Mouse (Mus musculus) ES-E14 (cell line): ENCODE results near the gene Fhad1. TPM values are rescaled to one million over a fixed set of nuclear protein-coding genes. Genes with fewer than 3 reads are reported as not detected.

Source experiments
- DNase-seq: peaks from one replicate; pipeline ENCODE4 v3.0.0-alpha.2; 2013; ENCODE audit warnings: low read depth, low spot score
- H3K27ac ChIP-seq: 2 replicates; pipeline ENCODE4 v1.5.1; 2012; ENCODE audit warnings: low read depth, mild to moderate bottlenecking, low read length, moderate library complexity, mixed read lengths; ENCODE audit not compliant: poor library complexity, insufficient read depth, severe bottlenecking
- H3K36me3 ChIP-seq: 2 replicates; pipeline ENCODE4 v1.6.1; 2012; ENCODE audit warnings: mild to moderate bottlenecking, low read length, moderate library complexity, mixed read lengths; ENCODE audit not compliant: control insufficient read depth, poor library complexity, insufficient read depth, severe bottlenecking
- H3K4me1 ChIP-seq, 2 experiments: fragments of 150-350 bp in 1 of 2; sonication (generic) in 1 of 2; 2 replicates each; pipeline ENCODE4 v1.6.1; 2012; ENCODE audit warnings: low read length in 2 of 2, mild to moderate bottlenecking in 1 of 2, mixed read lengths in 1 of 2; ENCODE audit not compliant: control insufficient read depth in 2 of 2, insufficient read depth in 2 of 2, poor library complexity in 1 of 2
- H3K4me3 ChIP-seq, 2 experiments: fragments of 150-350 bp in 1 of 2; sonication (generic) in 1 of 2; 2 replicates each; pipeline ENCODE4 v1.5.1; 2012; ENCODE audit warnings: low read length in 2 of 2, low read depth in 1 of 2, mild to moderate bottlenecking in 1 of 2, mixed read lengths in 1 of 2; ENCODE audit not compliant: insufficient read depth in 1 of 2, poor library complexity in 1 of 2, severe bottlenecking in 1 of 2
- H3K9ac ChIP-seq: 2 replicates; pipeline ENCODE4 v1.6.1; 2012; ENCODE audit warnings: low read depth, mild to moderate bottlenecking, low read length, mixed read lengths; ENCODE audit not compliant: poor library complexity, insufficient read depth, severe bottlenecking
- H3K9me3 ChIP-seq: fragments of 150-350 bp; sonication (generic); 2 replicates; pipeline ENCODE4 v1.6.1; 2012; ENCODE audit warnings: low read depth, mild to moderate bottlenecking, low read length; ENCODE audit not compliant: control insufficient read depth, insufficient read depth
- CHD2 ChIP-seq: IDR thresholded peaks from 2 replicates; pipeline ENCODE4 v1.6.1; 2014; ENCODE audit warnings: mild to moderate bottlenecking, low read depth, low read length, inconsistent platforms
- HCFC1 ChIP-seq: IDR thresholded peaks from 2 replicates; pipeline ENCODE4 v1.6.1; 2012; ENCODE audit warnings: low read length, inconsistent platforms, borderline replicate concordance; ENCODE audit not compliant: insufficient read depth
- MAFK ChIP-seq: IDR thresholded peaks from 2 replicates; pipeline ENCODE4 v1.6.1; 2014; ENCODE audit warnings: mild to moderate bottlenecking, low read depth, low read length, inconsistent platforms; ENCODE audit not compliant: insufficient read depth
- ZC3H11A ChIP-seq: IDR thresholded peaks from 2 replicates; pipeline ENCODE4 v1.6.1; 2012; ENCODE audit warnings: low read depth, mild to moderate bottlenecking, inconsistent platforms, low read length, borderline replicate concordance
- ZNF384 ChIP-seq: IDR thresholded peaks from 2 replicates; pipeline ENCODE4 v1.6.1; 2012; ENCODE audit warnings: low read depth, low read length, inconsistent platforms
- in situ Hi-C, 2 experiments: fragments of 600-800 bp; cut with MboI; formaldehyde crosslinking; loops; one replicate each; pipeline ENCODE4 v1.15.1; 2025; ENCODE audit warnings: low sequenced_read_pairs in 2 of 2, inconsistent platforms in 1 of 2; ENCODE audit not compliant: unreplicated experiment in 2 of 2
- total RNA-seq: library from RNA; depleted of rRNA; stranded (reverse); fragments of 300-350 nt; gene quantifications from 2 replicates; pipeline ENCODE4 v1.2.3, GENCODE M21; 2012

The Fhad1 gene
- total RNA-seq, 1 experiment, result 0.49 TPM

GRCm38 (mm10) chr4:142017686-142018085 is 2.8 kb upstream of the Fhad1 start:
- H3K27ac ChIP-seq, result no peak overlapping the region
- no peak for TF ChIP-seq HCFC1
- no peak for TF ChIP-seq MAFK
- no peak for TF ChIP-seq ZC3H11A
- no peak for TF ChIP-seq ZNF384
- TF ChIP-seq CHD2, result no peak
- in situ Hi-C loops, result no loop called here

GRCm38 (mm10) chr4:142011236-142011635 is 3.6 kb downstream of the Fhad1 start:
- Histone ChIP-seq H3K4me1 (peaks cover 0 to 7% of the 10 kb centered on the region in 2 experiments; a peak in 2 of 4 replicates), H3K4me3 (no peak overlapping the region), H3K9ac (no peak overlapping the region), H3K27ac (no peak overlapping the region), H3K9me3 (no peaks in the 10 kb centered on the region), H3K36me3 (no peaks in the 10 kb centered on the region)
- in situ Hi-C loops, result no loop called here
- no peak for DNase-seq
- TF ChIP-seq MAFK (no peak), CHD2 (no peak), HCFC1 (no peak), ZNF384 (no peak)

More at GRCm38 (mm10) chr4:142017686-142018085, 2.8 kb upstream of the Fhad1 start:
- H3K36me3 ChIP-seq, result no peaks in the 10 kb centered on the region
- no peak overlapping the region for H3K4me3 ChIP-seq
- H3K9ac ChIP-seq, result no peak overlapping the region
- H3K4me1 ChIP-seq, result peaks cover 0 to 11% of the 10 kb centered on the region in 2 experiments; a peak in 2 of 4 replicates
- H3K9me3 ChIP-seq, result no peaks in the 10 kb centered on the region
- DNase-seq, result no peak

- Histone ChIP-seq H3K4me1 (peaks cover 0 to 5% of the 10 kb centered on the region in 2 experiments; a peak in 2 of 4 replicates), H3K27ac (no peak overlapping the region), H3K36me3 (no peaks in the 10 kb centered on the region), H3K4me3 (no peak overlapping the region), H3K9ac (no peak overlapping the region), H3K9me3 (no peaks in the 10 kb centered on the region)
- no peak for TF ChIP-seq ZNF384
- no peak for TF ChIP-seq CHD2
- TF ChIP-seq ZC3H11A, result no peak
- TF ChIP-seq MAFK, result no peak
- no peak for TF ChIP-seq HCFC1
- no peak for DNase-seq
- in situ Hi-C loops, result no loop called here
Measured at GRCm38 (mm10) chr4:142010441-142010840, 4.4 kb downstream of the Fhad1 start.

GRCm38 (mm10) chr4:142008206-142008605 is 6.7 kb downstream of the Fhad1 start:
- TF ChIP-seq CHD2 (no peak), ZC3H11A (no peak), MAFK (no peak), HCFC1 (no peak), ZNF384 (no peak)
- peaks cover 0 to 2% of the 10 kb centered on the region in 2 experiments; a peak in 1 of 4 replicates for H3K4me1 ChIP-seq
- H3K9me3 ChIP-seq, result no peaks in the 10 kb centered on the region
- no peak overlapping the region for H3K9ac ChIP-seq
- DNase-seq, result no peak
- no peaks in the 10 kb centered on the region for H3K36me3 ChIP-seq
- in situ Hi-C loops, result loop anchor here in 1 of 2 experiments (10.0 kb wide), 1 partner anchor 87 kb away; no protein-coding TSS in a partner anchor
- H3K4me3 ChIP-seq, result no peak overlapping the region
- H3K27ac ChIP-seq, result no peak overlapping the region

GRCm38 (mm10) chr4:142000581-142000980 is 14.3 kb downstream of the Fhad1 start:
- H3K27ac ChIP-seq, result no peak overlapping the region
- H3K9ac ChIP-seq, result no peak overlapping the region
- H3K4me1 ChIP-seq, result peaks cover 0 to 5% of the 10 kb centered on the region in 2 experiments; a peak in 1 of 4 replicates
- no peaks in the 10 kb centered on the region for H3K9me3 ChIP-seq
- H3K4me3 ChIP-seq, result no peak overlapping the region
- in situ Hi-C loops, result loop anchor here in 1 of 2 experiments (10.0 kb wide), 1 partner anchor 94 kb away; no protein-coding TSS in a partner anchor
- no peaks in the 10 kb centered on the region for H3K36me3 ChIP-seq
- no peak for DNase-seq
- TF ChIP-seq ZNF384 (no peak), ZC3H11A (no peak), CHD2 (no peak), HCFC1 (no peak), MAFK (no peak)
